Mouse (Mus musculus): ENCODE measurements around the gene Mfsd13b. TPM values are rescaled to one million over a fixed set of nuclear protein-coding genes. Genes with fewer than 3 reads are reported as not detected.
"Not testable (repeated sequence)": the region's sequence is repeated elsewhere in the genome, so short reads cannot be mapped to it uniquely, and the experiment has no call there.

Mfsd13b gene
- polyA plus RNA-seq, 1 experiment from 2014 or later, result not detected

DNA sequence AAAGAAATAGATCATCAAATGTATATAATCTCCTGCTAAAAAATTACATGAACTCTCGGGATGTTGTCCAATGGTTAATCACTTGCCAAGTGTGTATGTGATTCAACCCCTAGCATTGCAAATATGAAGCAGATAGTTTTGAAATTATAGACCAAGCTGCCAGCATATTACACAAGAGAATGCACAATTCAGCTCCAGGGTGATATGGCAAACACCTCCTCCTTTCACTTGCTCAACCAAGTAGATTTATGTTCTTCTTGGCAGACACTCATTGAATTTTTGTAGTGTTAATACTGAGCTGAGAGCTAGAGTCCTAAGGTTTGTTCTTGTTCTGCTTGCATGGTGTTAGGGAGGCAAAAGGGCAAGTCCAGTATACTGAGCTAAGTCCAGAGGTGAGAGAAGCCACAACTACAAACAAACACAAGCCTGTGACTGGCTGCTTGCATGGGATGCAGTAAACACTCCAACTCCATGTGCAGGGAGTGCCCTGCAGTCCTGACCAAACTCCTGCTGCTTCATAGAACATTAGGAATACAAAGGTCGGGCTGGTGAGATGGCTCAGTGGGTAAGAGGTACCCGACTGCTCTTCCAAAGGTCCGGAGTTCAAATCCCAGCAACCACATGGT, 21.6 kb downstream of the Mfsd13b start:
- no peak overlapping the region for H3K4me3 ChIP-seq (replicated peaks; ENCODE audit: low read length)
- H3K9me3 ChIP-seq (ENCODE audit: control insufficient read depth, low read length), result no peaks in the 10 kb centered on the region
- WGBS, result 82% methylated on average over 4 of the region's 4 CpGs
- H3K36me3 ChIP-seq (ENCODE audit: control insufficient read depth, insufficient read depth), result no peaks in the 10 kb centered on the region
- no peak for ATAC-seq
- H3K9ac ChIP-seq (replicated peaks; ENCODE audit: low read depth, low read length), result no peak overlapping the region
- no peak overlapping the region for H3K4me2 ChIP-seq (ENCODE audit: low read length)
- H3K27me3 ChIP-seq (replicated peaks; ENCODE audit: control insufficient read depth, insufficient read depth, low read length), result no peaks in the 10 kb centered on the region
- H3K27ac ChIP-seq (ENCODE audit: low read length), result no peak overlapping the region
- H3K4me1 ChIP-seq (replicated peaks; ENCODE audit: control insufficient read depth, insufficient read depth, low read length), result no peaks in the 10 kb centered on the region

DNA sequence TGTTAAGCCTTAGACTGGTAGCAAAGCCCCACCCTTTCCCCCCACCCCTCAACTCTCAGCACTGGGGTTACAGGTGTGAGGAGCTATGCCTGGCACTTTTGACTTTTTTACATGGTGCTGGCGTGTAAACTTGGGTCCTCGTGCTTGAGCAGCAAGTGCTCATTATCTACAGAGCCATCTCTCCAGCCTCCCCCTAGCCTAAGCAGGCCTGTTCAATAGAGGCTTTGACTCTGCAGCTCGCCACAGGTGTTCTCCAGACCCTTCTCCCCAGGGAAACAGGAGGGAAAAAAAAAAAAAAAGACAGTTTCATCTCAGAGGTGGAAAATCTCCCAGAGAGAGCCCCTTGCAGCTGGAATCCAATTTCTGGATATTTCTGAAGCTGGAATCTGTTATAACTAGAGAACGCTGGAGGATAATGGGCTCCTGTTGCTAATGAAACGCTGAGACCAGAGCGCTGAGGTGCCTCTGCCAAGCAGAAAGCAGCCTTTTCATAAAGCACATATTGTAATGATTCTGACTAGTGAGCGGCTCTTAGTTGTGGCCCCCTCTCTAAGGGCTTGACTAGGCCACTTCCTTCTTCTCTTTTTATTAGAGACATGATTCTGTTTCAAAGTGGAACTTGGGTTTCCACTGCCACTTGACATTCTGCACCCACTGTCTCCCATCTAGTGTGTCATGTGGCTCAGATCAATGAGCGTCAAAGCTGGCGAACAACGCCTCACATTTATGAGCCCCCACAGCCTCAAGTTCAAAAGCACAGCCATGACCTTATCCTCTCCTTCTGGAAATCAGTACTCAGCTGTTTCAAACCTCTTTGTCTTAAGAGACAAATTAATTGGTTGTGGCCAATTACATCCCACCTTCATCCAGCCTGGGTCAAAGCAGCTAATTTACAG, 29.7 kb downstream of the Mfsd13b start:
- Histone ChIP-seq H3K27ac (ENCODE audit: low read length) (no peak overlapping the region), H3K4me2 (ENCODE audit: low read length) (no peak overlapping the region)

DNA sequence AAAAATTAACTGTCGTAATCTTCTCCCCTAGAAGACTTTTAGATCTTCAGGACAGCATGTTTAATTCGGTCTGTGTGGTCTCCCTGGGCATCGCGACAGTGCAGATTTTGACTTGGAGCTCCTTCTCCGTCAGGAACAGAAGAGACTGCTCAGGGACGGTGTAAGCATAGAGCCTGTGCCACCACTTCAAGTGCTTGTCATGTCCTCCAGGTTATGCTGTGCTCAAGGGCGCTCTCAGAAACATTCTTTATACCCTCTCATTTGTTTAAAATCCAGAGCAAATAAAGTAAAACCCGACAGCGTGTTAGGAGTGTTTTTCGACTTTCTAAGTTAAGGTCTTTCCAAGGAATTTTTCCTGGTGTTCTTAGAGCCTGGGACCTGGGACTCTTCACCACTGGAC, 32.2 kb downstream of the Mfsd13b start:
- H3K4me1 ChIP-seq (replicated peaks; ENCODE audit: control insufficient read depth, insufficient read depth, low read length), result no peaks in the 10 kb centered on the region
- H3K9ac ChIP-seq (replicated peaks; ENCODE audit: low read depth, low read length), result no peak overlapping the region
- no peaks in the 10 kb centered on the region for H3K27me3 ChIP-seq (replicated peaks; ENCODE audit: control insufficient read depth, insufficient read depth, low read length)
- no peaks in the 10 kb centered on the region for H3K9me3 ChIP-seq (ENCODE audit: control insufficient read depth, low read length)
- H3K27ac ChIP-seq (ENCODE audit: low read length), result no peak overlapping the region
- H3K4me2 ChIP-seq (ENCODE audit: low read length), result no peak overlapping the region
- no peaks in the 10 kb centered on the region for H3K36me3 ChIP-seq (ENCODE audit: control insufficient read depth, insufficient read depth)
- H3K4me3 ChIP-seq (replicated peaks; ENCODE audit: low read length), result no peak overlapping the region
- ATAC-seq, result no peak
- 90% methylated on average over 10 of the region's 10 CpGs for WGBS

More for the DNA sequence above, 29.7 kb downstream of the Mfsd13b start:
- no peak overlapping the region for H3K9ac ChIP-seq (replicated peaks; ENCODE audit: low read depth, low read length)
- no peak overlapping the region for H3K4me3 ChIP-seq (replicated peaks; ENCODE audit: low read length)
- no peaks in the 10 kb centered on the region for H3K27me3 ChIP-seq (replicated peaks; ENCODE audit: control insufficient read depth, insufficient read depth, low read length)
- no peaks in the 10 kb centered on the region for H3K9me3 ChIP-seq (ENCODE audit: control insufficient read depth, low read length)
- H3K36me3 ChIP-seq (ENCODE audit: control insufficient read depth, insufficient read depth), result no peaks in the 10 kb centered on the region
- H3K4me1 ChIP-seq (replicated peaks; ENCODE audit: control insufficient read depth, insufficient read depth, low read length), result no peaks in the 10 kb centered on the region
- no peak for ATAC-seq
- 27% methylated on average over 10 of the region's 10 CpGs for WGBS

DNA sequence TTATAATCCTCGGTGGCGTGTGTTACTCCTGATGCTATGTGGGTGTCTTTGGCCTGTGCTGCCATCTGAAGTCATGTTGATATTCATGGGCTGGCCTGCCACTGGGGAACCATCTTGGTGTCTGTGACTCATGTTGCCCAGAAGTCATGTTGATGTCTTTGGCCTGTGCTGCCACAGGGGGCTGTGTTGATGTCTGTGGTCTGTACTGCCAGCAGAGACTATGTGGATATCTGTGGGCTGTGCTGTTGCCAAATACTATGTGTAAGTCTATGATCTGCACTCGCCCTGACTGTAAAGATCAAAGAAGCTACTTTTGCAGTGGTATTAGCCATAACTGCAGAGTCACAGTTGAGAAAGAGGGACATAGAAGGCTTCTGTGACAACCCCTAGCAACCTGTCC, 36.5 kb downstream of the Mfsd13b start:
- 89% methylated on average over 3 of the region's 3 CpGs for WGBS
- H3K27ac ChIP-seq (ENCODE audit: low read length), result no peak overlapping the region
- no peak overlapping the region for H3K9ac ChIP-seq (replicated peaks; ENCODE audit: low read depth, low read length)

DNA sequence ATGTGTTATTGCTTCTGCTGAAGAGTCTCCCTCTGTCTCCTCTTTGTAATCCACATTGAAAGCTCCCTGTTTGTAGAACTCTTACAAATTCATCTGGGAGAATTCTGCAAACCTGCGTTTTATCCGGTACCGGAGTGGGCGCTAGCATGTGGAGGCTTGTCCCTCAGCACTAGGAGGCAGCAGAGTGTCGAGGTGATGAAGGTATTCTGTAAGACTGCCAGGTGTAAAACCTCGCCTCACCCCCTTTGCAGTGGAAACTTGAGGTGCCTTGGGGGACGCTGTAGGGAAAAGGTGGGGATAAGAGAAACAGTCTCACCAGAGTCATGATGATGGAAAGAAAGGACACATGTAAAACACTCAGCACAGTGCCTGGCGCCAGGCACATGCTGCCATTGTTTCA, 38.0 kb downstream of the Mfsd13b start:
- 37% methylated on average over 8 of the region's 8 CpGs for WGBS
- Histone ChIP-seq H3K9me3 (ENCODE audit: control insufficient read depth, low read length) (no peaks in the 10 kb centered on the region), H3K4me2 (ENCODE audit: low read length) (no peak overlapping the region)

More for the DNA sequence above, 36.5 kb downstream of the Mfsd13b start:
- no peaks in the 10 kb centered on the region for H3K4me1 ChIP-seq (replicated peaks; ENCODE audit: control insufficient read depth, insufficient read depth, low read length)
- no peak overlapping the region for H3K4me2 ChIP-seq (ENCODE audit: low read length)
- H3K36me3 ChIP-seq (ENCODE audit: control insufficient read depth, insufficient read depth), result no peaks in the 10 kb centered on the region
- H3K9me3 ChIP-seq (ENCODE audit: control insufficient read depth, low read length), result no peaks in the 10 kb centered on the region
- no peak for ATAC-seq
- no peaks in the 10 kb centered on the region for H3K27me3 ChIP-seq (replicated peaks; ENCODE audit: control insufficient read depth, insufficient read depth, low read length)
- no peak overlapping the region for H3K4me3 ChIP-seq (replicated peaks; ENCODE audit: low read length)

DNA sequence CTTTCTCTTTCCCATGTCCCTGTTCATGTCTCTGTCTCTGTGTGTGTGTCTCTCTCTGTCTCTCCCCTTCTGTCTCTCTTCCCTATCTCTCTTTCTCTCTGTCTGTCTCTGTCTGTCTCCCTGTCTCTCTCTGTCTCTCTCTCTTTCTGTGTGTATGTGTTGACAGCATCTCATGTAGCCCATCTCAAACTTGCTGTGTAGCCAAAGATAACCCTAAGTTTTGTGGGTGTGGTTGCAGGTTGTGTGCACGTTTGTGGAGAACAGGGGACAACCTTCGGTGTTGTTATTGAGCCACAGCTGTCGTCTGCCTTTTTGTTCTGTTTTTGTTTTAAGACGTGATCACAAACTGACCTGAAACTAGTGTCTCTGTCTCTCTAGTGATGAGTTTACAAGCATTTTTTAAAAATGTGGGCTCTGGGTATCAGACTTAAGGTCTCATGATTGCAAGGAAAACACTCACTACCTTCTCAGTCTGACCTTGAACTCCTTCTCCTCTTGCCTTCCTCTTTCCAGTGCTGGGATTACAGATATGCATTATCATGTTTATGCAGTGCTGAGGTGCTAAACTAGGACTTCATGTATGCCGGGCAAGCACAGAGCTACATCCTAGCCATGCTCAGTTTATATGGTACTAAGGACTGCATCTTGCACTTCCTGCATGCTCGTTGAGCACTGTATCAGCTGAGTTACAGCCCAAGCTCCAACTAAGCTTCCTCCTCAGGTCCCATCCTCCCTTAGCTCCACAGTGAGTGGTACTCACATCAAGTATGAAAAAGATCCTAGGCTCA, 43.1 kb downstream of the Mfsd13b start:
- no peak for ATAC-seq
- WGBS, result 76% methylated on average over 6 of the region's 6 CpGs
- no peak overlapping the region for H3K27ac ChIP-seq (ENCODE audit: low read length)
- H3K9me3 ChIP-seq (ENCODE audit: control insufficient read depth, low read length), result no peaks in the 10 kb centered on the region
- no peak overlapping the region for H3K4me2 ChIP-seq (ENCODE audit: low read length)
- no peaks in the 10 kb centered on the region for H3K36me3 ChIP-seq (ENCODE audit: control insufficient read depth, insufficient read depth)
- H3K9ac ChIP-seq (replicated peaks; ENCODE audit: low read depth, low read length), result no peak overlapping the region
- peaks cover 3% of the 10 kb centered on the region for H3K27me3 ChIP-seq (replicated peaks; ENCODE audit: control insufficient read depth, insufficient read depth, low read length)
- H3K4me1 ChIP-seq (replicated peaks; ENCODE audit: control insufficient read depth, insufficient read depth, low read length), result no peaks in the 10 kb centered on the region
- H3K4me3 ChIP-seq (replicated peaks; ENCODE audit: low read length), result no peak overlapping the region

More for the DNA sequence above, 38.0 kb downstream of the Mfsd13b start:
- H3K27me3 ChIP-seq (replicated peaks; ENCODE audit: control insufficient read depth, insufficient read depth, low read length), result no peaks in the 10 kb centered on the region
- no peaks in the 10 kb centered on the region for H3K36me3 ChIP-seq (ENCODE audit: control insufficient read depth, insufficient read depth)
- no peaks in the 10 kb centered on the region for H3K4me1 ChIP-seq (replicated peaks; ENCODE audit: control insufficient read depth, insufficient read depth, low read length)
- no peak for ATAC-seq
- no peak overlapping the region for H3K27ac ChIP-seq (ENCODE audit: low read length)
- no peak overlapping the region for H3K9ac ChIP-seq (replicated peaks; ENCODE audit: low read depth, low read length)
- H3K4me3 ChIP-seq (replicated peaks; ENCODE audit: low read length), result no peak overlapping the region

DNA sequence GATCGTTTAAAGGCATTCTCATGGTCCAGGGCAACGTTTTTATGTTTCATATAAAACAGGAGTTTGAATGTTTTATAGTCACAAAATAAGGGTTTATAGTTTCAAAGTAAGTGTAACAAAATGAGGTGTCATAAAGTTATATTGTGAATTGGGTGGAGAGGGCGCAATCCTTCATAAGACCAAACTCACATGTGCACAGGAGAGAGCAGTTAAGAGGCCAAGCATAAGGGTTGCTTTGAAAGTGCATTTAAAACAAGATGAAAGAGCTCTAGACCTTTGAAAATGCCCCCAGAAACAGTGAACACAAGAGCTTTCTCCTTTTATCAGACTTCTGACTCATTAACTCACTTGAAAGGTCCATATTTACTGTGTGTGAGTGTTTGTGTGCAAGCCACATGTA, 44.0 kb downstream of the Mfsd13b start:
- no peak overlapping the region for H3K4me3 ChIP-seq (replicated peaks; ENCODE audit: low read length)
- H3K9me3 ChIP-seq (ENCODE audit: control insufficient read depth, low read length), result no peaks in the 10 kb centered on the region
- H3K4me2 ChIP-seq (ENCODE audit: low read length), result no peak overlapping the region
- H3K36me3 ChIP-seq (ENCODE audit: control insufficient read depth, insufficient read depth), result no peaks in the 10 kb centered on the region
- 64% methylated on average over 3 of the region's 3 CpGs for WGBS
- H3K27ac ChIP-seq (ENCODE audit: low read length), result no peak overlapping the region
- no peak overlapping the region for H3K9ac ChIP-seq (replicated peaks; ENCODE audit: low read depth, low read length)
- H3K4me1 ChIP-seq (replicated peaks; ENCODE audit: control insufficient read depth, insufficient read depth, low read length), result no peaks in the 10 kb centered on the region
- ATAC-seq, result no peak
- H3K27me3 ChIP-seq (replicated peaks; ENCODE audit: control insufficient read depth, insufficient read depth, low read length), result peaks cover 3% of the 10 kb centered on the region

DNA sequence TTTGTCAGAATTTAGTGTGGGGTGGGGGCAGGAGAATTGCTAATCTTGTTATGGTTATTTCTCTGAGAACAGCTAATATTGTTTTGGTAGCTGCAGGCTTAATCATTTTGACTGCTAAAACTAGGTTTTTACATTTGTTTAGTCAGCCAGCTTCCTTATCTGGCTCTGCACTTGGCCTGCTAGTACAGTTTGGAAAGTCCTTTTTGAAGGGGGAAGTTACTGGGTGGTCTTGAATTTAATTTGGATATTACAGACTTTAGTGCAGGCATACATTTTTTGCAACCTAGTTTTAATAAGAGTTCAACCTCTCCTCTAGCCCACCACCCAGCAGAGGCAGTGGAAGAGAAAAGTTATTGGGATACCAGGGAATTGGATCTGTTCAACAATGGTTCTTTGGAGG, 47.6 kb downstream of the Mfsd13b start:
- H3K27ac ChIP-seq (ENCODE audit: low read length); H3K4me1 ChIP-seq (replicated peaks; ENCODE audit: control insufficient read depth, insufficient read depth, low read length); H3K4me3 ChIP-seq (replicated peaks; ENCODE audit: low read length); H3K4me2 ChIP-seq (ENCODE audit: low read length); H3K9me3 ChIP-seq (ENCODE audit: control insufficient read depth, low read length); ATAC-seq; H3K36me3 ChIP-seq (ENCODE audit: control insufficient read depth, insufficient read depth); H3K27me3 ChIP-seq (replicated peaks; ENCODE audit: control insufficient read depth, insufficient read depth, low read length); H3K9ac ChIP-seq (replicated peaks; ENCODE audit: low read depth, low read length): not testable (repeated sequence)
